Mouse (Mus musculus) lung, embryonic 14.5 days (tissue): Measurements from ENCODE around the gene G0s2. TPM values are rescaled to one million over a fixed set of nuclear protein-coding genes. Genes with fewer than 3 reads are reported as not detected.

ENCODE experiments used
- ATAC-seq: fragments of 200-750 bp; cut with Nextera tagmentation; 2 replicates; pipeline ENCODE4 v1.8.0; 2017; ENCODE audit warnings: mild to moderate bottlenecking, moderate TSS enrichment, moderate library complexity; ENCODE audit not compliant: insufficient read depth
- DNase-seq: peaks from one replicate; pipeline ENCODE4 v3.0.0-alpha.2; 2015
- H3K27ac ChIP-seq: fragments of 300-500 bp; sonication (generic); 2 replicates; pipeline ENCODE4 v1.5.1; 2014; ENCODE audit warnings: low read depth, mild to moderate bottlenecking, moderate library complexity
- H3K27me3 ChIP-seq: fragments of 300-500 bp; sonication (generic); 2 replicates; pipeline ENCODE4 v1.6.1; 2014; ENCODE audit warnings: low read length, control low read depth; ENCODE audit not compliant: insufficient read depth
- H3K36me3 ChIP-seq: fragments of 300-500 bp; sonication (generic); 2 replicates; pipeline ENCODE4 v1.6.1; 2014; ENCODE audit warnings: control low read depth; ENCODE audit not compliant: insufficient read depth
- H3K4me1 ChIP-seq: fragments of 300-500 bp; sonication (generic); 2 replicates; pipeline ENCODE4 v1.6.1; 2014; ENCODE audit warnings: antibody characterized with exemption, control low read depth; ENCODE audit not compliant: insufficient read depth
- H3K4me2 ChIP-seq: fragments of 300-500 bp; sonication (generic); 2 replicates; pipeline ENCODE4 v1.6.1; 2014; ENCODE audit warnings: mild to moderate bottlenecking
- H3K4me3 ChIP-seq: fragments of 300-500 bp; sonication (generic); 2 replicates; pipeline ENCODE4 v1.5.1; 2014; ENCODE audit warnings: low read depth, low read length
- H3K9ac ChIP-seq: fragments of 300-500 bp; sonication (generic); 2 replicates; pipeline ENCODE4 v1.6.1; 2014
- H3K9me3 ChIP-seq: fragments of 300-500 bp; sonication (generic); 2 replicates; pipeline ENCODE4 v1.6.1; 2016; ENCODE audit warnings: low read depth, low read length, control low read depth
- CTCF ChIP-seq: IDR thresholded peaks from 2 replicates; pipeline ENCODE4 v1.5.1; 2016; ENCODE audit warnings: antibody characterized with exemption, low read depth
- WGBS: fragments of 180-500 bp; shearing (Covaris S2); extraction: QIAGEN DNeasy Blood & Tissue Kit; methylation state at CpG from one replicate; pipeline ENCODE4 v1.1.7; 2014; 5-methylcytosine and 5-hydroxymethylcytosine counted together
- polyA plus RNA-seq: library from polyadenylated mRNA; unstranded; fragments of >200 nt; fragmentation: Nextera tagmentation; extraction: Ambion mirVana; gene quantifications from 2 replicates; pipeline ENCODE4 v1.2.1, GENCODE M21; 2014

G0s2 gene
- polyA plus RNA-seq, 1 experiment from 2014 or later, result 49.0 TPM

- 26% methylated on average over 5 of the region's 5 CpGs for WGBS
- TF ChIP-seq CTCF, result no peak
- H3K9me3 ChIP-seq, result no peaks in the 10 kb centered on the region
- DNase-seq (no peak), ATAC-seq (no peak)
- no peaks in the 10 kb centered on the region for H3K4me1 ChIP-seq
- no peaks in the 10 kb centered on the region for H3K36me3 ChIP-seq
- H3K27ac ChIP-seq, result no peak overlapping the region
- no peak overlapping the region for H3K4me3 ChIP-seq
- no peaks in the 10 kb centered on the region for H3K27me3 ChIP-seq
- no peak overlapping the region for H3K4me2 ChIP-seq
- no peak overlapping the region for H3K9ac ChIP-seq
Observed at GRCm38 (mm10) chr1:193252616-193253015, 20.4 kb downstream of the G0s2 start.

DNA sequence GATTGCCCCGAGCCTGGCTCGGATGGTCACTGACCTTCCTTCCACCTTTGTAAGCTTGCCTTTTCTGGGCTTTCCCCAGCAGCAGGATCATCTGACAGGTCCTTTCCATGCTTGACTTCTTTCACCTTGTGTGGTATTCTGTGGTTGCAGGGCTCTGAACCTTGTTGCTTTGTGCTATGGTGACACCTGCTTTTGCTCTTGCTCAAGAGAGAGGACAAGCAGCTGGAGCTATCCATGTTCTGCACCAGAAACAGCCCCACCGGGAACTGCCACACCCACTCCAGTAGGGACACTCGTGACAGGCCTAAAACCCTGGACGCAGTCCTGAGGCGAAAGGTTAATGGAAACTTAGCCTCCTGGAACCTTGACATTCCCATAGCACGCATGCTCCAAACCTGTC is 21.6 kb downstream of the G0s2 start:
- Histone ChIP-seq H3K4me3 (no peak overlapping the region), H3K27me3 (no peaks in the 10 kb centered on the region), H3K4me2 (no peak overlapping the region), H3K9ac (no peak overlapping the region), H3K4me1 (no peaks in the 10 kb centered on the region), H3K9me3 (no peaks in the 10 kb centered on the region), H3K27ac (no peak overlapping the region), H3K36me3 (no peaks in the 10 kb centered on the region)
- no peak for ATAC-seq
- no peak for TF ChIP-seq CTCF
- no peak for DNase-seq
- WGBS, result 76% methylated on average over 7 of the region's 7 CpGs

DNA sequence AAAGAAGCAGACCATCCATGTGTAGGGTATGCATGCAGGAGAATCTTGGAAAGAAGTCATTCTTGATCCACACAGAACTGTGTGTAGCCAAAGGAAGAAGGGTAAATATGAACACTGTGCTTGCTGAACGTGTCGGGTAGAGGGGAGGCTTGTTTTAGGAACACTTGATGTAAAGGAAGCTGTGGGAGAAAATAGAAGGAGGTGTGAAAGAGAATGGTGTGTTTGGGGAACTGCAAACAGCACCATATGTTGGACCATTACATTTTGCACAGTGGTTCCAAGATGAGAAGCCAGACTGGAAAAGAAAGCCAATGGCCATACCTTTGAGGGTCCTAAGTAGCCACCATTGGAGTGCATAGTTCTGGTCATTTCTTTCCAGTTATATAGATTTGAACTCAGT is 23.0 kb downstream of the G0s2 start:
- Histone ChIP-seq H3K4me1 (no peaks in the 10 kb centered on the region), H3K27me3 (no peaks in the 10 kb centered on the region), H3K4me2 (no peak overlapping the region), H3K36me3 (no peaks in the 10 kb centered on the region), H3K27ac (no peak overlapping the region), H3K9ac (no peak overlapping the region), H3K4me3 (no peak overlapping the region), H3K9me3 (no peaks in the 10 kb centered on the region)
- WGBS, result 74% methylated on average over 2 of the region's 2 CpGs
- TF ChIP-seq CTCF, result no peak
- DNase-seq (no peak), ATAC-seq (no peak)

DNA sequence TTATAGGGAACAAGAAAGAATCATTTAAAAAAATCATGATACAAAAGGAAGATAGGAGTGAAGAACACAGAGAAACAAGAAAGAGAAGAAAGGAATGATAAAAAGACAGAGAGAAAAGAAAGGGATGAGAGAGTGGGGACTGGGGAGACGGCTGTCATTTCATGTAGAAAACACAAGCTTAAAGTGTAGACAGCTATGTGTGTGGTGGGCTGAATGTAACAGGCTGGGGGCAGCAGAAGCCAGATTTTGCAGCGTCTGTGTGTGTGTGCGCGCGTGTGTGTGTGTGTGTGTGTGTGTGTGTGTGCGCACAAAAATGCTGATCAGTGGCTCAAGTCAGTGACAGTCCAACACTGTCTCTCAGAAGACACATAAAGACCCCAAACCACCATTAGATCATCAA is 28.8 kb downstream of the G0s2 start:
- Histone ChIP-seq H3K9me3 (no peaks in the 10 kb centered on the region), H3K4me2 (no peak overlapping the region), H3K36me3 (no peaks in the 10 kb centered on the region), H3K27ac (no peak overlapping the region), H3K27me3 (no peaks in the 10 kb centered on the region), H3K9ac (no peak overlapping the region), H3K4me3 (no peak overlapping the region), H3K4me1 (no peaks in the 10 kb centered on the region)
- 80% methylated on average over 6 of the region's 6 CpGs for WGBS
- no peak for TF ChIP-seq CTCF
- ATAC-seq (no peak), DNase-seq (no peak)

GRCm38 (mm10) chr1:193243571-193244193 is 29.3 kb downstream of the G0s2 start:
- Histone ChIP-seq H3K36me3 (no peaks in the 10 kb centered on the region), H3K27ac (peak overlapping the region; percentile 7; the same call in 1 of the 2 replicates), H3K4me2 (no peak overlapping the region), H3K9me3 (no peaks in the 10 kb centered on the region), H3K4me3 (no peak overlapping the region), H3K4me1 (no peaks in the 10 kb centered on the region), H3K9ac (no peak overlapping the region), H3K27me3 (no peaks in the 10 kb centered on the region)
- TF ChIP-seq CTCF, result no peak
- DNase-seq (no peak), ATAC-seq (no peak)
- WGBS, result 47% methylated on average over 10 of the region's 10 CpGs

DNA sequence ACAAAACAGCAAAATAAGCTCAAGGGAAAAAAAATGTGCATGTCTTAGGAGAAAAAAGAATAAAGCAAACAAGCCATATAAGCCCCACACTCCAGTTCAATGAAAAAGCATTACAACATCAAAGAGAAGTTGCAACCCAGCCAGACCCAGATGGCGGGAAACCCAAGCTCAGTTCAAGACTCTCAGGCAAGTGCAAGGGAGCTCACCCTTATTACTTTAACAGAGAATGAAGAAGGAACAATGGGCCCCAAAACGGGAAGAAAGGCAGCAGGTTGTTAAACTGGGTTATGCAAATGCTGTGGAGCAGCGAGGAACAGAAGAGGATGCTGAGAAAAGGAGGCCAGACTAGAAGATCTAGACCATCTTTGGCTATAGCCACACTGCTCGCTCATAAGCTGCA is 30.2 kb downstream of the G0s2 start:
- no peak overlapping the region for H3K9ac ChIP-seq
- no peaks in the 10 kb centered on the region for H3K27me3 ChIP-seq
- no peak for TF ChIP-seq CTCF
- no peaks in the 10 kb centered on the region for H3K36me3 ChIP-seq
- H3K9me3 ChIP-seq, result no peaks in the 10 kb centered on the region
- H3K4me2 ChIP-seq, result no peak overlapping the region
- H3K27ac ChIP-seq, result no peak overlapping the region
- H3K4me3 ChIP-seq, result no peak overlapping the region
- 63% methylated on average over 4 of the region's 4 CpGs for WGBS
- no peak for ATAC-seq
- no peaks in the 10 kb centered on the region for H3K4me1 ChIP-seq
- DNase-seq, result no peak

DNA sequence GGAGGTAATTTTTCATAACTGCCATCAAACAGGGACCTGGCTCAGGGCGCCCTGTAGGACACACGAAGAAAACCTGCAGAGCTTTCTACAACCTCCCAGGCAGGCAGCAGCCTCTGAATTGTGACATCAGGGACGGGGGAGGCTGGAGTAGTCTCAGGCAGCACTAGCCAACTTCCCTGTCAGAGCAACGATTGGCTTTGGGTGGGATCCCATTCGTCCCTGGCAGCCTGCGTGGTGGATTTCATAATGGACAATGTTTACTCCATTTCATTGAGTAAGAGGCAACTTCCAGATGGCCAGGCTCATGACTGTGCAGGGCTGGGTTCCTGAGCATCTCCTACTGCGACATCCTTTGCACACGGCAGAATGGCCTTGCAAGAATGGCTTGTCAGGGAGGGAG is 30.8 kb downstream of the G0s2 start:
- Histone ChIP-seq H3K4me1 (no peaks in the 10 kb centered on the region), H3K9ac (no peak overlapping the region), H3K36me3 (no peaks in the 10 kb centered on the region), H3K4me3 (no peak overlapping the region), H3K9me3 (no peaks in the 10 kb centered on the region), H3K4me2 (no peak overlapping the region), H3K27ac (no peak overlapping the region), H3K27me3 (no peaks in the 10 kb centered on the region)
- DNase-seq (peak; percentile 79), ATAC-seq (peak; percentile 82; the same call in 1 of the 2 replicates)
- TF ChIP-seq CTCF, result no peak
- 57% methylated on average over 8 of the region's 8 CpGs for WGBS

DNA sequence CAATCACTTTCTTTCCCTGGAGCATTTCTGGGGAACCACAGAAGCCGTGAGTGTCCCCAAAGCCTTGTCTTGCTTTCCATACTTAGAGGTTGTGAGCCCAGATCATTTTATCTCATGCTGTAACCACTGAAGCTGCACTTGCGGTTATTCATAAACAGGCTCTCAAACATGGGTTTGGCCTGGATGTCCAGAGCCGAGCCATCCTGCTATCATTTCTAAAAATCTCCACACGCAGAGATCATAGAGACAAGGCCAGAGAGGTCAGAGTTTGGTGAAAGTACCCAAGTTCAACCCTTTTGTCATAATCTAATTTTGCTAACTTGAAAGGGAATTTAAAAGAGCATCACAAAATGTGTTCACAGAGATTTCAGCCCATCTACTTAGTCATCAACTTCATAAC is 31.6 kb downstream of the G0s2 start:
- no peak overlapping the region for H3K27ac ChIP-seq
- no peaks in the 10 kb centered on the region for H3K36me3 ChIP-seq
- no peak overlapping the region for H3K9ac ChIP-seq
- H3K4me1 ChIP-seq, result no peaks in the 10 kb centered on the region
- ATAC-seq, result no peak
- H3K4me3 ChIP-seq, result no peak overlapping the region
- no peaks in the 10 kb centered on the region for H3K27me3 ChIP-seq
- no peak for DNase-seq
- no peak for TF ChIP-seq CTCF
- no peak overlapping the region for H3K4me2 ChIP-seq
- no peaks in the 10 kb centered on the region for H3K9me3 ChIP-seq
- 84% methylated on average over 4 of the region's 4 CpGs for WGBS
